Mouse (Mus musculus) liver, postnatal 0 days (tissue): Measurements from ENCODE around the gene Lrrtm3.

Source experiments
- CTCF ChIP-seq: sonication (generic); IDR thresholded peaks from 2 replicates; pipeline ENCODE4 v1.5.1; 2016; ENCODE audit warnings: antibody characterized with exemption, low read depth
- EP300 ChIP-seq: IDR thresholded peaks from 2 replicates; pipeline ENCODE4 v1.6.1; 2016; ENCODE audit warnings: antibody characterized with exemption, low read depth, mild to moderate bottlenecking

DNA sequence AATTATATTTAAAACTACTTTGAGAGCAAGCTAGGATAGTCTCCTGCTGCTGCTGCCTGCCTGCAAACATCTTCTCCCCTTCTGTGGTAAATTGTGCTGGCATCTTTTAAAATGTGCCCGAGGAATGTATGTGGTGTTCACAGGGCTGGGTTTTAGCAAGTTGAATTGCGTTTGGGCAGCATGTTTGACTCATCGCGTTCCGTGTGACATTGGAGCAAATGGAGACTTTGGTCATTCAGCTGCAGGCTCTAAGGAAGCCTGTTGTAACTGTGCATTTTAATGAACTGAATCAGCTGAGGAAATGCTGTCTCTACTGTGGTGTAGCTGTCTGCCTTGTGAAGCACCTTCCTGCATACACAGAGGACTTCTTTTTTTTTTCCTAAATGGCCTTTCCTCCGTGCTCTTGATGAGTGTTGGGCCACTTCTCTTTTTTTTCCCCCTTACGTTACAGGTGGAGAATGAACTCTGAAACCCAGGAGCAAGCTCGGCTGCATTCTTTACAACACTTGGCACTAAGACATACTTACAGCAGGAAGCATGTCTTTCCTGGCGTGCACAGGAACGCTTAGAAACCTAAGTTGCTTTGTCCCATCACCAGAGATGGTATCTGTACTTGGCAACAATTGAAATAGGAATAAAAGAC is 13.5 kb downstream of the Lrrtm3 start:
- TF ChIP-seq CTCF (no peak), EP300 (no peak)
